Mouse (Mus musculus) forebrain, embryonic 13.5 days (tissue): ENCODE data around the gene Abcb9. TPM values are rescaled to one million over a fixed set of nuclear protein-coding genes. Genes with fewer than 3 reads are reported as not detected.

ENCODE experiments used
- ATAC-seq: fragments of 200-750 bp; cut with Nextera tagmentation; 2 replicates; pipeline ENCODE4 v1.8.0; 2017
- H3K27ac ChIP-seq: fragments of 300-500 bp; sonication (generic); 2 replicates; pipeline ENCODE4 v1.5.1; 2015; ENCODE audit warnings: inconsistent platforms, mild to moderate bottlenecking, moderate library complexity
- H3K27me3 ChIP-seq: fragments of 300-500 bp; sonication (generic); 2 replicates; pipeline ENCODE4 v1.6.1; 2015; ENCODE audit warnings: mild to moderate bottlenecking, inconsistent platforms
- H3K36me3 ChIP-seq: fragments of 300-500 bp; sonication (generic); 2 replicates; pipeline ENCODE4 v1.6.1; 2015; ENCODE audit warnings: mild to moderate bottlenecking, inconsistent platforms; ENCODE audit not compliant: poor library complexity, severe bottlenecking
- H3K4me1 ChIP-seq: fragments of 300-500 bp; sonication (generic); 2 replicates; pipeline ENCODE4 v1.6.1; 2015; ENCODE audit warnings: inconsistent platforms
- H3K4me2 ChIP-seq: fragments of 300-500 bp; sonication (generic); 2 replicates; pipeline ENCODE4 v1.6.1; 2015; ENCODE audit warnings: inconsistent platforms, mild to moderate bottlenecking, moderate library complexity
- H3K4me3 ChIP-seq: fragments of 300-500 bp; sonication (generic); 2 replicates; pipeline ENCODE4 v1.5.1; 2015; ENCODE audit warnings: mild to moderate bottlenecking, inconsistent platforms
- H3K9ac ChIP-seq: fragments of 300-500 bp; sonication (generic); 2 replicates; pipeline ENCODE4 v1.6.1; 2015; ENCODE audit warnings: mild to moderate bottlenecking, inconsistent platforms
- H3K9me3 ChIP-seq: fragments of 300-500 bp; sonication (generic); replicated peaks from 2 replicates; pipeline ENCODE4 v1.6.1; 2016; ENCODE audit warnings: inconsistent platforms
- WGBS: fragments of 180-500 bp; shearing (Covaris S2); methylation state at CpG from one replicate; pipeline ENCODE4 v1.1.7; 2015; 5-methylcytosine and 5-hydroxymethylcytosine counted together
- polyA plus RNA-seq: library from polyadenylated mRNA; unstranded; fragments of >200 nt; fragmentation: Nextera tagmentation; extraction: Ambion mirVana; gene quantifications from 2 replicates; pipeline ENCODE4 v1.2.1, GENCODE M21; 2015

Gene Abcb9
- polyA plus RNA-seq, 1 experiment from 2014 or later, result 5.8 TPM

DNA sequence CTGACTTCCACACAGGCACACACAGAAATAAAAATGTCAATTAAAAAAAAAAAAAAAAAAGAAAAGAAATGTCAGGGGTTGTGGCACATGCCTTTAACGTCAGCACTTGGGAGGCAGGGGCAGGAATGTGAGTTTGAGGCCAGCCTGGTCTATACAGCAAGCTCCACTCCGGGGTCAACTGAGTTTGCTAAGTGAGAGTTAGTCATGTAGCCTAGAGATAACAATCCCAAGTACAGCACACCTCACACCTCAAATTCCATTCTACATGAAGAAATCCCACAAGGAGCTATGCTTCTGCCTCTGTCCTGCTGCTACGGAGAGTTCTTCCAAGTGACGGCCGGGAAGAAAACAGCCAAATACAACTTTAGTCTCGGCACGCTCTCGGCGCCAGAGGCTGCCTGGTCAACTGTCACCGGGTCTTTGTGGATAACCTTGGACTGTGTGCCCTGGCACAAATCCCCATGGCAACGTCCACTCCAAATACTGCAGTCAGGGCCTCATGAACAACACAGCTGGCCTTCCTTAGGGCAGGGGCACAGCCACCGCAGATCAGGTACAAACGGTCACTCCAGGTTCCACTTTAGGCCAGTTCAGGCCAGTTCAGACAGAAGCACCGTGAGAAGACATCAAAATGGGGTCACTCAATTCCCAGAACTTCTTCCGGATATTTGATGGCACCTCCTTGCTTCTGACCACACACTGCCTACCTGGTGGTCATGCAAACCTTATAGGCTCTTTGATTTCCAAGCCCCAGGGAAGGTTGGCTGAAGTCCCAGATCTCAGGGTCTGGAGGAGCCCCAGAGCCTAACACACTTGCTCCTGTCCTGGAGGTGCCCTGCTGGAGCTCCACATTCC lies 69.8 kb downstream of the Abcb9 start:
- Histone ChIP-seq H3K9me3 (no peaks in the 10 kb centered on the region), H3K27me3 (no peaks in the 10 kb centered on the region), H3K4me2 (peak overlapping the region; percentile 27; the same call in 1 of the 2 replicates), H3K36me3 (peaks cover 28% of the 10 kb centered on the region), H3K4me3 (no peak overlapping the region), H3K9ac (no peak overlapping the region), H3K27ac (0 out of 2 replicates have a peak overlapping the region, but pooled peaks have one; percentile 40), H3K4me1 (peaks cover 74% of the 10 kb centered on the region)
- 86% methylated on average over 15 of the region's 15 CpGs for WGBS
- no peak for ATAC-seq

DNA sequence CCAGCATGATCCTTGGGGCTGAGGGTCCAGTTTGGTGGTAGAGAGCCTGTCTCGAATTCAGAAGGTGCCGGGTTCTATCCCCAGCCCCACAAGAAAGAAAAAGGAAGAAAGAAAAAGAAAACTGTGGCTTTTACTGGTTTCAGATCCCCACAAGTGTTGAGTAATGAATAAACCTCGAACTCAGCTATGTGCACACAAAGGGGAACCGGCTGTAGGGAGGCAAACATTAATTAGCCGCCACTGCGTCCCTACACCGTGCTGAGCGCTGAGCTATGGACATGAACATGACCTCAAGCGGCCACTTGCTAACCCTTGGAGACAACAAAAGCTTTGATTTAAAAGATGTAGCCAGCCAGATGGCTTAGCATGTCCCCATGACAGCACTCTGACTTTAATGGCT lies 70.5 kb downstream of the Abcb9 start:
- WGBS, result 31% methylated on average over 9 of the region's 9 CpGs
- no peaks in the 10 kb centered on the region for H3K27me3 ChIP-seq
- peak overlapping the region; percentile 45 for H3K9ac ChIP-seq
- H3K9me3 ChIP-seq, result no peaks in the 10 kb centered on the region
- H3K4me2 ChIP-seq, result peak overlapping the region; percentile 13; the same call in 1 of the 2 replicates
- H3K27ac ChIP-seq, result peak overlapping the region; percentile 40; the same call in 1 of the 2 replicates
- H3K36me3 ChIP-seq, result peaks cover 31% of the 10 kb centered on the region
- no peak overlapping the region for H3K4me3 ChIP-seq
- H3K4me1 ChIP-seq, result peaks cover 73% of the 10 kb centered on the region
- no peak for ATAC-seq

GRCm38 (mm10) chr5:124024677-124025076 lies 70.9 kb downstream of the Abcb9 start:
- H3K27ac ChIP-seq, result peak overlapping the region; percentile 40; the same call in 1 of the 2 replicates
- 68% methylated on average over 6 of the region's 6 CpGs for WGBS
- no peaks in the 10 kb centered on the region for H3K27me3 ChIP-seq

DNA sequence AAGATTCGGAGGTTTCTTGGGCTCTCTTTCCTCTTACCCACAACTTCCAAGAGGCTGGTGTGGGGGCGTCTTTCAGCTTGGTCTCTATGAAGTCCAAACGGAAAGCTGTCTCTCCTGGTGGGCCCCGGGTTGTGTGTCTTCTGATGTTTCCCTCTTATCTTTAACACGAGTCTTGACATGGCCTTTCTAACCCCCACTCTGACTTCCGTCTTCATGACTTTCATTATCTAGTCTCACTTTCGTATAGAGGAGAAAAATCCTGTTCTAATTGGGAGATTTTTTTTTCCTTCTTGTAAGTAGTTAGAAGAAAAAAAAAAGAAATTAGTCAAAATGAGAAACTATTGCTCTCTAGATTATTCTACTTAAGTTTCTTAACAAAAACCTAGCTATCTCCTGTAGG lies 73.2 kb downstream of the Abcb9 start:
- Histone ChIP-seq H3K27me3 (no peaks in the 10 kb centered on the region), H3K9ac (no peak overlapping the region), H3K36me3 (peaks cover 29% of the 10 kb centered on the region), H3K4me2 (no peak overlapping the region), H3K27ac (no peak overlapping the region), H3K4me1 (peaks cover 73% of the 10 kb centered on the region), H3K4me3 (no peak overlapping the region), H3K9me3 (no peaks in the 10 kb centered on the region)
- WGBS, result 89% methylated on average over 7 of the region's 7 CpGs
- ATAC-seq, result no peak

More at GRCm38 (mm10) chr5:124024677-124025076, 70.9 kb downstream of the Abcb9 start:
- H3K4me1 ChIP-seq, result peaks cover 73% of the 10 kb centered on the region
- ATAC-seq, result no peak
- no peaks in the 10 kb centered on the region for H3K9me3 ChIP-seq
- H3K9ac ChIP-seq, result peak overlapping the region; percentile 45
- H3K36me3 ChIP-seq, result peaks cover 31% of the 10 kb centered on the region
- H3K4me2 ChIP-seq, result peak overlapping the region; percentile 13; the same call in 1 of the 2 replicates
- no peak overlapping the region for H3K4me3 ChIP-seq

DNA sequence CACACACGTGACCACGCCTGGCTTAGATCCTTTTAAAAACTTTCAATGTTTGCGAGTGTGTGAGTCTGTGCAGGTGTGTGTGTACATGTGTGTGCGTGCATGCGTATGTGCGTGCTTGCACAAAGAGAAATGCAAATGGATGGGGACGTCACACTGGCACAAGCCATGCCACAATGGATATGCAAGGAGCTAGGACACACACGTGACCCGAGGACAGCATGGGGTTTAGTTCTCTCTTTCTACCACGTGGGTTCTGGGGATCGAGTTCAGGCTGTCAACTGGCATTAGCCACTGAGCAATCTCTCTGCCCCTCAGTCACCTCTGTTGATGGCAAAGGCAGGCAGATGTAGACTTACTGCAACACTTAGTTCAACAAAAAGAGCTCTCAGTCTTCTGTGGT lies 73.9 kb downstream of the Abcb9 start:
- Histone ChIP-seq H3K4me1 (peaks cover 73% of the 10 kb centered on the region), H3K36me3 (peaks cover 25% of the 10 kb centered on the region), H3K4me2 (no peak overlapping the region), H3K9ac (no peak overlapping the region), H3K27ac (no peak overlapping the region), H3K9me3 (no peaks in the 10 kb centered on the region), H3K27me3 (no peaks in the 10 kb centered on the region), H3K4me3 (no peak overlapping the region)
- ATAC-seq, result no peak
- 86% methylated on average over 11 of the region's 11 CpGs for WGBS

- no peak for ATAC-seq
- no peak overlapping the region for H3K9ac ChIP-seq
- WGBS, result 96% methylated on average over 11 of the region's 11 CpGs
- peaks cover 72% of the 10 kb centered on the region for H3K4me1 ChIP-seq
- H3K4me2 ChIP-seq, result no peak overlapping the region
- H3K4me3 ChIP-seq, result no peak overlapping the region
- no peak overlapping the region for H3K27ac ChIP-seq
- no peaks in the 10 kb centered on the region for H3K27me3 ChIP-seq
- H3K36me3 ChIP-seq, result peaks cover 22% of the 10 kb centered on the region
- no peaks in the 10 kb centered on the region for H3K9me3 ChIP-seq
These were observed 74.5 kb downstream of the Abcb9 start for GRCm38 (mm10) chr5:124021148-124021547.

DNA sequence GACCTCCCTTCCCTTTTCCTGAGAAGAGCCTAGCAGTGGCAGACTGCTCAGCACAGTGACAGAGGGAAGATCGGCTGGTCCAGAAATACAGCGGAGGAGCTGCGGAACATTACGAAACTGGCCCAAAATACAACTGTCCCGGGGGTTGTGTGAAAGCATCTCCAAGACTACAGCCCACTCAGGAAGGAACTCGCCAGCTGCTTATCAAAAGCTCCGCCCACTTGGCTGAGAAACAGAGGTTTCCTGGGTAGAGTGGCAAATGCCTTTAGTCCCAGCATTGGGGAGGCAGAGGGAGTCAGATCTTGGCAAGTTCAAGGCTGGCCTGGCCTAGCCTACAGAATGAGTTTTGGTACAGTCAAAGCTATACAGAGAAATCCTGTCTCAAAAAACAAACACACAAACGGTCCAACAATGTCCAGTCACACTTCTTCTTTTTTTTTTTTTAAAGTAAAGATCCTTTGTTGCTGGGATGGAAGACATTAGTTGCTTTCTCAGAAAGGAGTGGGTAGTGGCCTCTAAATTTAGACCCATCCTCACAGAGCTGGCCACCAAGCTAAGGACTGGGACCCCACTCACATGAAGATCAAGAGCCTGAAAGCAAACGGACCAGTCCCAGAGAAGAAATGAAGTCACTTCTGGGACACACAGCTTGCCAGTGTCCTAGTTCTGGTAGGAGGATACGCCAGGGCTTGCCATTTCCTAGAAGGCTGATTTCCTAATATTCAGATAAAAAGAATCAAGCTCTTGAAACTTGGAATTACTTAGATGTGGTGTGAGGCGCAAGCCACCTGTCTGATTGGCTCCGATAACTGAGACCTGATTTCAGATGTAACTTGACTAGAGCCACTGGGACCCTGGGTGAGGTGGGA lies 76.0 kb downstream of the Abcb9 start:
- Histone ChIP-seq H3K9me3 (no peaks in the 10 kb centered on the region), H3K36me3 (peaks cover 17% of the 10 kb centered on the region), H3K27ac (no peak overlapping the region; the same call in 1 of the 2 replicates), H3K4me2 (no peak overlapping the region), H3K9ac (no peak overlapping the region), H3K4me1 (peaks cover 70% of the 10 kb centered on the region), H3K27me3 (no peaks in the 10 kb centered on the region), H3K4me3 (no peak overlapping the region)
- 71% methylated on average over 12 of the region's 12 CpGs for WGBS
- ATAC-seq, result no peak

- no peak for ATAC-seq
- WGBS, result 91% methylated on average over 9 of the region's 9 CpGs
- no peak overlapping the region for H3K27ac ChIP-seq
These were observed 76.9 kb downstream of the Abcb9 start for GRCm38 (mm10) chr5:124018651-124019050.

DNA sequence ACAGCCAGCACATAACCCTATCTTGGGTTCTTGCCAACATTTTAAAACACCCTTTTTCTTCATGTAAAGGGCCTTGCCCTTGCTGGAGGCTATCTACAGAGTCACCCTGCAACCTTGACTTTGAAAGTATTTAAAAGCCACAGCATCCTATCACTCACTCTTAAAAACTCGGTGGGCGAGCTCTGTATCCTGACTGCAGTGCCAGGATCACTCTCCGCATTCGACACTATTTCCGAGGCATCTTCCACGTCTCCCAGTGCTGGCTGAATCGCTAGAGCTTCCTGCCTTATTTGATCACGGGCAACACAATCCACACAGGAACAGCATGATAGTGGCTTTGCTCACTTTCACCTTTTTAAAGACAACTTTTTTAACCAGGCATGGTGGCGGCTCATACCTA lies 77.7 kb downstream of the Abcb9 start:
- no peak overlapping the region for H3K9ac ChIP-seq
- no peak for ATAC-seq
- H3K4me2 ChIP-seq, result no peak overlapping the region
- no peak overlapping the region for H3K27ac ChIP-seq
- peaks cover 17% of the 10 kb centered on the region for H3K36me3 ChIP-seq
- no peak overlapping the region for H3K4me3 ChIP-seq
- peaks cover 75% of the 10 kb centered on the region for H3K4me1 ChIP-seq
- H3K9me3 ChIP-seq, result no peaks in the 10 kb centered on the region
- WGBS, result 87% methylated on average over 9 of the region's 9 CpGs
- H3K27me3 ChIP-seq, result no peaks in the 10 kb centered on the region

More at GRCm38 (mm10) chr5:124018651-124019050, 76.9 kb downstream of the Abcb9 start:
- Histone ChIP-seq H3K9ac (no peak overlapping the region), H3K27me3 (no peaks in the 10 kb centered on the region), H3K4me2 (no peak overlapping the region), H3K9me3 (no peaks in the 10 kb centered on the region), H3K36me3 (peaks cover 17% of the 10 kb centered on the region), H3K4me1 (peaks cover 70% of the 10 kb centered on the region), H3K4me3 (no peak overlapping the region)

- Histone ChIP-seq H3K27ac (no peak overlapping the region), H3K27me3 (no peaks in the 10 kb centered on the region), H3K9me3 (no peaks in the 10 kb centered on the region), H3K4me1 (peaks cover 89% of the 10 kb centered on the region), H3K9ac (no peak overlapping the region), H3K4me3 (no peak overlapping the region), H3K36me3 (peaks cover 8% of the 10 kb centered on the region), H3K4me2 (no peak overlapping the region)
- ATAC-seq, result no peak
- WGBS, result 88% methylated on average over 7 of the region's 7 CpGs
These were observed 79.2 kb downstream of the Abcb9 start for GRCm38 (mm10) chr5:124016291-124016821.

- 79% methylated on average over 2 of the region's 2 CpGs for WGBS
- peaks cover 95% of the 10 kb centered on the region for H3K4me1 ChIP-seq
- no peak overlapping the region for H3K27ac ChIP-seq
- ATAC-seq, result no peak
- H3K27me3 ChIP-seq, result no peaks in the 10 kb centered on the region
- no peak overlapping the region for H3K9ac ChIP-seq
- no peaks in the 10 kb centered on the region for H3K9me3 ChIP-seq
- H3K4me2 ChIP-seq, result no peak overlapping the region
- H3K4me3 ChIP-seq, result no peak overlapping the region
- peaks cover 3% of the 10 kb centered on the region; the same call in 1 of the 2 replicates for H3K36me3 ChIP-seq
These were observed 79.9 kb downstream of the Abcb9 start for GRCm38 (mm10) chr5:124015727-124016126.
